Mouse (Mus musculus) CH12.LX (cell line): ENCODE measurements at regions not wholly inside any gene's neighbourhood (a gene's known extent, or its start where the extent isn't known, plus 50 kb on each side); places are given as distances from the start of the nearest gene placed in this dataset.

ENCODE experiments used
- BHLHE40 ChIP-seq: IDR thresholded peaks from 2 replicates; pipeline ENCODE4 v1.6.1; 2011; ENCODE audit warnings: mild to moderate bottlenecking, low read depth, low read length, improper control_type of control experiment
- CHD1 ChIP-seq: IDR thresholded peaks from 2 replicates; pipeline ENCODE4 v1.6.1; 2012; ENCODE audit warnings: low read depth, low read length, improper control_type of control experiment, inconsistent platforms
- CTCF ChIP-seq, 2 experiments: IDR thresholded peaks in 1 of 2; conservative IDR thresholded peaks in 1 of 2; 2 replicates each; pipeline ENCODE4 v1.5.1; 2011 to 2012; ENCODE audit warnings: low read depth in 2 of 2, low read length in 2 of 2, improper control_type of control experiment in 1 of 2, inconsistent platforms in 1 of 2, mild to moderate bottlenecking in 1 of 2, moderate library complexity in 1 of 2
- ELF1 ChIP-seq: IDR thresholded peaks from 2 replicates; pipeline ENCODE4 v1.6.1; 2014; ENCODE audit warnings: low read depth, mild to moderate bottlenecking, inconsistent platforms, low read length, improper control_type of control experiment
- EP300 ChIP-seq: IDR thresholded peaks from 2 replicates; pipeline ENCODE4 v1.6.1; 2011; ENCODE audit warnings: low read length, improper control_type of control experiment
- ETS1 ChIP-seq: conservative IDR thresholded peaks from 2 replicates; pipeline ENCODE4 v1.6.1; 2012; ENCODE audit warnings: low read depth, mild to moderate bottlenecking, inconsistent platforms, low read length, improper control_type of control experiment, moderate library complexity
- KAT2A ChIP-seq: IDR thresholded peaks from 2 replicates; pipeline ENCODE4 v1.6.1; 2012; ENCODE audit warnings: low read length, improper control_type of control experiment, inconsistent platforms; ENCODE audit not compliant: insufficient replicate concordance
- MAX ChIP-seq: IDR thresholded peaks from 2 replicates; pipeline ENCODE4 v1.6.1; 2011; ENCODE audit warnings: low read length, improper control_type of control experiment
- POLR2A ChIP-seq: IDR thresholded peaks from 2 replicates; pipeline ENCODE4 v1.6.1; 2011; ENCODE audit warnings: low read depth, mild to moderate bottlenecking, improper control_type of control experiment, low read length
- USF2 ChIP-seq: conservative IDR thresholded peaks from 2 replicates; pipeline ENCODE4 v1.6.1; 2011; ENCODE audit warnings: low read depth, low read length, improper control_type of control experiment
- ZMIZ1 ChIP-seq: IDR thresholded peaks from 2 replicates; pipeline ENCODE4 v1.6.1; 2012; ENCODE audit warnings: low read depth, mild to moderate bottlenecking, inconsistent platforms, low read length, improper control_type of control experiment

DNA sequence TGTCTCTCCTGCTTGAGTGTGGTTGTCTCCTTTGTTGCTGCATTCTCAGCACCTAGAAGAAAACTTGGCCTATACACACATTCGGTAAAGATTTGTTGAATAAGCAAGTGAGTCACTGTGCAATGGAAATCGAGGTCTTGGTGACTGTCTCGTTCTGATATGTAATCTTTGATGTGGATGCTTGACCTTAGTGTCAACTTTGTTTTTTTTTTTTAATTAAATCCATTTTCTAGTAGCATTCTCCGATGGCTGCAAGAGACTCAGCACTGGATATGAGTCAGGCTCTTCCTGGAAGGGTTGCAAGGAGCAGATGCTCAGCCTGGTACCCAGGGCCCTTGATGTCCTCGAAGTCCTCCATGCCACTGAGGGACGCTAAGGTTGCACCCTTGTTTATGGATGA is 50.9 kb upstream of the Ampd3 start:
- TF ChIP-seq USF2, result no peak
- TF ChIP-seq ELF1, result no peak
- no peak for TF ChIP-seq CTCF (conservative IDR thresholded peaks at IDR 0.05 in 1 of 2, IDR thresholded peaks at IDR 0.05 in 1 of 2; ENCODE audit: low read depth in 2 of 2, low read length in 2 of 2)
- TF ChIP-seq ZMIZ1, result no peak
- no peak for TF ChIP-seq EP300
- TF ChIP-seq ETS1, result no peak
- TF ChIP-seq KAT2A, result no peak
- no peak for TF ChIP-seq CHD1
- no peak for TF ChIP-seq POLR2A
- no peak for TF ChIP-seq BHLHE40
- TF ChIP-seq MAX, result no peak
